Mouse (Mus musculus) natural killer cell, adult 2 months (primary cell): ENCODE measurements around the gene Coro1c.
A peak's percentile ranks its signal among the peaks of the same experiment; 100 is the strongest.

ENCODE experiments used
- DNase-seq, 2 experiments: peaks; one replicate each; pipeline ENCODE4 v3.0.0; 2022; ENCODE audit warnings: low spot score in 2 of 2

Coro1c gene

GRCm38 (mm10) chr5:113856631-113857030 is 51.9 kb downstream of the Coro1c start:
- no peak for DNase-seq

DNA sequence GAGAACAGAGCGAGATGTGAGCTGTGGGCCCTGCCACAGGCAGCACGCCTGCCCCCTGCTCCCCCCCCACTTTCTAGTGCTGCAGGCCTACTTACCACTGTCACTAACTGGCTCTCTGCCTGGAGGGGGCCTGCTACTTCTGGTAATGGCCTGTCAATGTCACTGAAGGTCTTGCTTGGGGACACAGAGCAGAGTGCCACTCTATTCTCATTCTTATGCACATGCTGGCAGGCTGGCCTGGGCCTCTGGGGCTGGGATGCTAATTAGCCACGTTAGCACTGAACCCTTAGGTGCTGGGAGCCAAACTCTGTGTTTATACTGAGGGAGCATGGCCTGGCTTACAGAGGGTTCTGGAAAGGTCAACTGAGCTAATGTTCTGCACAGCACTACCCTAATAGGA is 52.9 kb downstream of the Coro1c start:
- no peak for DNase-seq

DNA sequence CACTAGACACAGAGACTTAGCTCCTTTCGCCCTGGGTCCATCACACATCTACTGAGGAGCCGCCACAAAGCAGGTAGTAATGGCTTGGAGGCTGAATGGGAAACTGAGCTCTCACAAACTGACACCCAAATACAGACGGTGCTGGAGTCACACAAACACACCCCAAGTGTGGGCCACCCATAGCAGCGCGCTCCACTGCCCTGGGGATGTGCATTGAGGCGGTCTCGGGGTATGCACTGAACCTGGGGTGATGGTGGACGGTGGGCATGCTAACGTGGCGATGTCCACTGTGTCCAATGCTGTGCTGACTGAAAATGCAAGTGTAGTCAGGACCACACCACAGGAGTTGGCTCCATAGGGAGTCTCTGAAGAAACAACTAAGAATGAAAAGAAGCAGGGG is 53.4 kb downstream of the Coro1c start:
- no peak for DNase-seq

DNA sequence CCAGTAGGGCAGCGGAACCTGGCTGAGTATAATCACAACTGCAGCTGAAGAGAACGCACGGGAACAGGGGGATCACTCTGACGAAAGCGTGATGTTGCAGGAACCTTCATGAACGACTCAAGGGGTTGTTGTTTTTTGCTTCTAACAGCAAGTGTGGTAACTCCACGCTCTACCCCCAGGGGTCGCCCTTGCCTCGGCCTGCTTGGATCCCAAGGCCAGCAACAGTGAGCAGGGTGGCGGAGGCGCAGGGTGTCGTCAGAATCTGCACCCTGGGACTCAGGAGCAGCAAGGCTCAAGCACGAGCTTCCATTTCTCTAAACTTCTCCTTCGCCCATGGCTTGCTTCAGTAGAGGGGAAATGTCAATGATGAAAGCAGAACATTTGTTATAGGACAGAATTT is 54.1 kb downstream of the Coro1c start:
- peak; percentile 78 to 84 for DNase-seq

DNA sequence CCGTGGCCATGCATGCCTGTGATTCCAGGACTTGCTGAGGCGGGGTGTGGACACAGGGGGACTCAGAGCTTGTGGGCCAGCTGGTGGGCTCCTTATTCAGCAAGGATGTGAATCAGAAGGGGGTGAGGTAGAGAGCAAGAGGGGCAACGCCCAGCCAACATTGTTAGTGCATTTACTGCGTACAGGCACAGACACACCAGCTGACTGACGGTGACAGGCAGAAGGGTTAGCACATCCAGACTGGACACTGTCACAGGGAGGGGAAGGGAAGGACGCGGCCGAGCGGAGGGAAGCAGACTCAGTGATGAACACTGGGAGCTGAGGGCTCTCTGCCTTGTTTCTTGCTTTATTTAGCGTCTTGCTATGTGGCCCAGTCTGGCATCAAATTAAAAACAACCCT is 55.0 kb downstream of the Coro1c start:
- DNase-seq, result no peak

DNA sequence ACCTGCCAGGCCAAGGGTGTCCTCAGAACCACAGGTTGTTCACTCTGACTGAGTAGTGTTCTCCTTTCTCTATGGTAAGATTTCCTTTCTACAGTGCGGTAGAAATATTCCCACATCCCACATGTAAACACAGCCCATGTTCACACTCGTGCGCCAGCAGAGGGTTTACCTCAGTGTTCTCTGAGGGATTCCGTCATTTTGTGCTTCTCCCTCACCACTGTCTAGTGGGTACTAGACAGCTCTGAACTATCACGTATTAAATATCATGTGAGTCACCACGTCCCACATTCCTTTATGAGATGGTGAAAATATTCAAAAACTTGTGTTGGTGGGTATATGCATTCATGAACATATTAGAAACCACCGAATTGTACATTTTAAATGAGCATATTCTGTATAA is 56.1 kb downstream of the Coro1c start:
- no peak for DNase-seq

DNA sequence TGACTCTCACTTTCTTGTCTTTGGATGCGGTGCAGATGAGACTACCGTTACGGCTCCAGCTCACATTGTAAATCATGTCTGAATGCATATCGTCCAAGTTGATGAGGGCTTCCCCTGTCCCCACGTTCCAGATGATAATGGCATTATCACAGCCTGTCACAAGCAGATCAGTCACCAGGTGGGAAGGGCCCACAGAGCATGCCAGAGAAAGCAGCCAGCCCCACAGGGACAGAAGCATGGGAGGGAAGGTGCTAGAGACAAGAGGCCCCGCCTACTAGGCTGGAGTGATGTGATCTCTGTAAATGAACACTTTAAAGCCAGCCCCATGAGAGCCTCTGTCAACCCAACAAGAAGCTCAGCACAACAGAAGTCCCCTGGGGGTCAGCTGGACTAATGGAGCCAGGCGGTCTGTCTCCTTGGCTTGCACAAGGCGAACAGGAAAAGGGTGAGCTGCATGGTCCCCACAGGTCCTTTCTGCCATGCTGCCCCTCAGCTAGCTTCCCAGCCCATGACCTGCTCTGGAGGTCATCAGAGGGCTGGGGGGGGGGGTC is 57.8 kb downstream of the Coro1c start:
- DNase-seq, result no peak

- DNase-seq, result no peak
Observed at GRCm38 (mm10) chr5:113847636-113848035, 60.9 kb downstream of the Coro1c start.

DNA sequence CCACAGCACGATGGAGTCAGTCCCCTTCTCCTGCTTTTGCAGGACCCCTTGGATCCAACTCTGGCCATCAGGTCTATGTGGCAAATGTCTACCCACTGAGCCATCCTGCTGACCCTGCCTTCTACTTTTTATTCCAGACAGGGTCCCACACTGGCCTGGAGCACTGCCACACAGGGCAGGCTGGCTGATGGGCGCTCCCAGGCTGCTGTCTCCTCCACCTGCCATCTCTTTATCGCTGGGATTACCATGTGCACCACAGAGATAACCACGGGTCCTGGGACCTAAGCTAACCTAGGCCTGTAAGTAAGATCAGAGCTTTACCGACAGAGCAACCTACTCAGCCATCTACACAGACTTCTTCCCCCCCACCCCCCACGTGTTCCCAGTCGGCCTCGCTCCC is 61.9 kb downstream of the Coro1c start:
- DNase-seq, result no peak

DNA sequence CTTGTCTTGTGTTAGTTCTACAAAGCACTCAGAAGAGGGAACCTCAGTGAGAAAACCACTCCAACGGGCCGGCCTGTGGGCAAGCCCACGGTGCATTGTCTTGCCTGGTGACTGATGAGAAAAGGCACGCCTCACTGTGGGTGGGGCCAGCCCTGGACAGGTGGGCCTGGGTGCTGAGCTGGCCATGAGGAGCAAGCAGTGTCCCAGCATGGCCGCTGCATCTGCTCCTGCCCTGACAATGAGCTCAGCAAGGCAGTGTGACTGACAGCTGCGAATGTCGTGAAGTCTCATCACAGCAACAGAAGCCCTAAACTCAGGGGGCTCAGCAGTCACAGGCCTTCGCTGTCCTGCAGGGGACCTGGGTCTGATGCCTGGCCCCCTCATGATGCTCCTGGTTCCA is 62.9 kb downstream of the Coro1c start:
- DNase-seq, result no peak

DNA sequence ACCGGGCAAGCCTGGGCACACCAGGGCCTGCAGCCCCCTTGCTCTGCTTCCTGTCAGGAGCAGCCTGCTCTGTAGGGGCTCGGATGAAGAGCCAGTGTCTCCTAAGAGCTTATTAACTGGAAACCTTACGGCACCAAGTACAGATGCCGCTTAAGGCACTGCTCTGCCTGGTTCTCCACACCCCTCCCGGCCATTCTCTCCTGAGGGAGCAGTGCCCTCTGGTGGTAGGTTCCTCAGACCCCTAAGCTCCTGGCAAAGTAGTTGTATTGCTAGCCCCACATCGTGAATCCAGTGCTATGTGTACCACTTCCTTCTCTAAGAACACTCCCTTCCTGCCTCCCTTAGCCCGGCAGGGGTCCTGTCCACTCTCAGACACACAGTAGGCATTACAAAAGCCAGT is 63.8 kb downstream of the Coro1c start:
- peak; percentile 83 to 88 for DNase-seq

DNA sequence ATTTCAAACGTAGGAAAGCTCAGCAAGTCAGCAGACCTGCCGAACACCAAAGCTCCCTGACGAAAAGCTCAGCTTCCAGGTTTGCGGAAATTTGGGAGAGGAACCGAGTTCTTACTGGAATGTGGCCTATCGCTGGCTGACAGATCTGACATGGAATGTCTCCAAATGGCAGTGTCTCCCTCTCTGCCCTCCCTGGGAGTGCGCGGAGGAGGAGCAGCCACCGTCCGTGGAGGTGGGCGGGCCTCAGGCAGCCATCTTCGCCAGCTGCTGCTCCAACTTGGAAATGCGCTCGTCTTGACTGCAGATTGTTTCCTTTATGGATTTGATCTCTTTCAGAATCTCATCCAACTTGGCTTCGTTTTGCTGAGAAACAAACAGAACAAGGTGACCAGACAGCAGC is 64.5 kb downstream of the Coro1c start:
- DNase-seq, result no peak

GRCm38 (mm10) chr5:113842906-113843305 is 65.7 kb downstream of the Coro1c start:
- no peak for DNase-seq

DNA sequence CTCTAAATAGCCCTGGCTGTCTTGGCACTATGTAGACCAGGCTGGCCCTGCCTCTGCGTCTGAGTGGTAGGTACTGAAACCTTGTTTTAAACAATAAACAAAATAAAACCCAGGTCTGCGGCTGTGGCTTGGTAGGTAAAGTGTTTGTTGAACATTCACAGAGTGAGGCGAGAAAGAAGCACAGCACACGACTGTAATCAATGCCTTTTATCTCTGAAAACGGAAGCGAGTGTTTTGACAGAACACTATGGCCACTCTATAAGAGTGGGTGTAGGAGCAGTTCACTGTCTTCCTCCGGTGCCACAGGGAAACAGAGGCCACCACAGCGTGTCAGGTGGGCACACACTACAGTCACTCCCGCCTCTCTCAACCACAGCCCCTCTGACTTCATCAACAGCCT is 66.3 kb downstream of the Coro1c start:
- peak; percentile 59 to 73 for DNase-seq

DNA sequence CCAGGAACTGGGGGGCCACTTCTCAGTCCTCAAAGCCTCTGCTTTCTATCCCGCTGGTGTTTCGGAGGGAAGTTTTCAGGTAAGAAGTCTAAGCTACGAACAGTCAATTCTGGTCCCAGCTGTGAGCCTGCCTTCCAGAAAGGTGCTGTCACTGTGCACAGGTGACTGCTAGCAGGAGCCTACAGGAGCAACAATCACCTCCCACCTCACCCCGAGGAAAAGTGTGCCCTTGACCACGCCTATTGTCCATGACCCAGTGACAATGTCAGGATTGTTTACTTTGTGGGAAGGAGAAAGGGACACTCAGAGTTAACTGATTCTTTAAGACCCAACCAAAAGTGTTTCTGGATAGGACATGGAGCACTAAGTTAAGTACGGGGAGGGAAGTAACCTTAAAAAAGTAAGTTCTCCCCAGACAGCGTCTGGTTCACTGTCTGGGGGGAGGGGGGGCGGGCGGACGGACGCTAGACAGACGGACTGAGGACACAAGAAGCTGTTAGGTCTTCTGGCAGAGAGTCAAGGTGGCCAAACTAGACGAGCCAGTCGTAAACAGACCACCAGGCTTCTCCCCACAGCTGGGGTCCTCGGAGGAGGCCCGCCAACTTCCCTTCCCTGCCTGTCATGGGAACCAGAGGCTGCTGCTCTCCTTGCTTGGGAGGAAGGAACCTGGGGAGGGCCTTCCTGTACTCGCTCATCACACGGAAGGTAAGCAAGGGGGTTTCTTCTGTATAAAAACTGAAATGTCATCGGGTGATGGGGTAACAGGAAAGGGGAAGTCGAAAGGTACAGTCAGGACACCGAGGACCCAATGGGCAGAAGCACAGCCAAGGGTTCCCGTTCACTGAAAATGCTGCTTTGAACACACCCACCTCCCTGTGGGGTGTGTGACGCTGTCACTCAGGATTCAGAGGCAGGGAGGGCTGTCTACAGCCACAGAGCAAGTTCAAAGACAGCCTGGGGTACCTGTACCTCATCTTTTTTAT is 67.0 kb downstream of the Coro1c start:
- DNase-seq, result peak; percentile 72 to 77

DNA sequence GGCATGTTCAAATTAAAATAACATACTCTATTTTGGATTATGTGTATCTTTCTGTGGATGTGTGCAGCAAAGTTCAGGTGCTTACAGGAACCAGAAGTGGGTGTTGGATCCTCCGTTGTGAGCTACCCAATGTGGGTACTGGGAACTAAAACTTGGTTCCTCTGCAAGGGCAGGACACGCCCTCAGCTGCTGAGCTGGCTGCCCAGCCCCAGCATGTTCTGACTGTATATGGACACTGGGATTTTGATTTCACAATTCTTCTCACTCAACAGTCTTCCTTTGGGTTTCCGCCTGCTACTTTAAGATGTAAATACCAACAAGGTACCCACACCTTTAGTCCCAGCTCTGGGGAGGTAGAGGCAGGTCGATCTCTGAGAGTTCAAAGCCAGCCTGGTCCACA is 68.1 kb downstream of the Coro1c start:
- DNase-seq, result no peak

- DNase-seq, result no peak
Observed at GRCm38 (mm10) chr5:113836961-113837360, 71.6 kb downstream of the Coro1c start.

DNA sequence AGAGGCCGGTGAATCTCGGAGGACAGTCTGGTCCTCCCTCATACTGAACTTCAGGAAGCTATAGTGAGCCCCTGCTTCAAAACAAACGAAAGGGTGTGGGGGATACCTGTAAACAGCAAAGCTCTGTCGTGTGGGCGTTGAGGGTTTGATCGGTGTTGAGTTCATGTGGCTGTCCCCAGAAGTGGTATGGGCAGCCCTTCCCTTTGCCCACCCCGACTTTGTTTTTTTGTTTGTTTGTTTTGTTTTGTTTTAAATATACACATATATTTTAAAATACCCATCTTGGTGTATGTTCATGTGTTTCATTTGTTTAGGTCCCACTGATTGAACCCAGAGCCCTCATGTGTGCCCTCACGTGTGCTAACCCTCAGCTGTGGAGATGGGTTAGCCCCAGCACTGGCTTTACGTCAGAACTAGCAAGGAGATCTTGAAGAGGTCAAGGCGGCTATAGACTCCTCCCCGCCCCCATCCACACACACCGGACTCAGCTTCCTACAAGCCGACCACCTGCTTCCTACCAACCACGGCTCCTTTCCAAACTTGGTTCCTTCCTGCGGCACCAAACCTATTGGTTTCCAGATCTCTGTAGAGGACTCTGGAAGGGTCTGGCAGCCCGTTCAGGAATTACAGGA is 75.1 kb downstream of the Coro1c start:
- DNase-seq, result peak; percentile 53 to 63

GRCm38 (mm10) chr5:113832490-113832901 is 76.1 kb downstream of the Coro1c start, which contains the start of gene Selplg:
Gene Selplg, minus strand, starts transcription at chr5:113832644.
- peak; percentile 72 to 75 for DNase-seq

DNA sequence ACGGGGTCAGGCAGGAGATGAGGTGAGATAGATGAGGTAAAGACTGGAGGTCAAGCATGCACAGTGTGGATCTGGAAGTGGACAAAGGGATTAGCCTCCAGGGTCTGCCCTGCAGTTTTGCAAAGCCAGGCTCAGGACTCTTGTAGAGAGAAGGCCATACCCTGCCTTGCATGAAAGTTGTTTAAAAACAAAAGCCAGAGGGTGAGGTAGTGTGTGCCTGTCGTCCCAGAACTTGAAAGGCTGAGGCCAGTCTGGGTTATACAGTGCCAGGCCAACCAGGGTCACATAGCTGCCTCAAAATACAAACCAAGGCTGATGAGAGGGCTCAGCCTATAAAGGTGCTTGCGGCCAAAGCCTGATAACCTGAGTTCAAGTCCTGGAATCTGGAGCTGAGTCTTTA is 76.8 kb downstream of the Coro1c start:
- no peak for DNase-seq

GRCm38 (mm10) chr5:113830796-113831195 is 77.8 kb downstream of the Coro1c start:
- DNase-seq, result no peak

- DNase-seq, result peak; percentile 94 to 96
Observed at GRCm38 (mm10) chr5:113830292-113830643, 78.3 kb downstream of the Coro1c start.
